ENCODE assay signal across 9 mouse cellular contexts in the genomic region with DNA sequence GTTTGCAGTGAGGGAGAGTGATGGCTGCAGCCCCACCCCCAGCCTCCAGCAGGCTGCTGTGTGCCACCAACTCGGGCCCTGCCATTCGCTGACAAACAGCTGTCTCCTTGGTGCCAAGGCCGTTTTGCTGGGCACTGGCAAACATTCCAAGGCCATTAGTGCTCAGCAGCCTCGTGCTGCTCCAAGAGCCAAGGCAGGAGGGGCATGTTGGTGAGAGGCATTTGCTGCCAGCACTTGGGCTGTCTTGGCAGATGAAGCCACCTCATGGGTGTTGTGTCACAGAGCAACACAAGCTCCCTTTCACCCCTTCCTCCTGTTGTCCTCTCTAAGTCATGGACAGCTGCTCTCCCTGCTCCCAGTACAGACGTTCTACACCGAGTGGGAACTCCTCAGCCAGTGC. TPM values are rescaled to one million over a fixed set of nuclear protein-coding genes. Genes with fewer than 3 reads are reported as not detected.
A peak's percentile ranks its signal among the peaks of the same experiment; 100 is the strongest.
DNase-seq lines count a peak whose midpoint lies in the region; ATAC-seq lines count a peak whose summit lies in the region.
"Had no signal": no experiment of that assay in that cellular context is flagged by ENCODE, and none has a peak within 500 bp of the region (broad histone marks: within the 10 kb centered on the region; RNA-seq: fewer than 3 reads in every experiment).

No protein-coding gene starts in this region.

- peak; percentile 9 to 22 for DNase-seq in lung, adult 18-20 months
- no peak for DNase-seq in lung, postnatal 25 days (ENCODE audit: low spot score)
- DNase-seq in adrenal gland, postnatal 36 days, result peak; percentile 91 to 94
- DNase-seq in layer of hippocampus, postnatal 10 days (ENCODE audit: low spot score in 2 of 2), result peak; percentile 61 to 65
- no peak for DNase-seq in embryonic facial prominence, embryonic 10.5 days (ENCODE audit: low spot score)
- DNase-seq in embryo, embryonic 10.5 days (ENCODE audit: low spot score), result no peak

- no peaks in the 10 kb centered on the region for H3K9me3 ChIP-seq in embryonic facial prominence, embryonic 10.5 days
- H3K9me3 ChIP-seq: limb, embryonic 13.5 days had no signal

- no peaks in the 10 kb centered on the region for H3K27me3 ChIP-seq in embryonic facial prominence, embryonic 10.5 days (replicated peaks; ENCODE audit: low read depth, poor library complexity, severe bottlenecking)
- H3K27me3 ChIP-seq: limb, embryonic 13.5 days had no signal

- 0 out of 2 replicates have a peak, but pooled peaks cover 5% of the 10 kb centered on the region for H3K4me1 ChIP-seq in embryonic facial prominence, embryonic 10.5 days
- H3K4me1 ChIP-seq: limb, embryonic 13.5 days had no signal

- no peak overlapping the region for H3K4me3 ChIP-seq in embryonic facial prominence, embryonic 10.5 days
- H3K4me3 ChIP-seq: limb, embryonic 13.5 days had no signal

- 84% methylated on average over 6 of the region's 6 CpGs for WGBS in embryonic facial prominence, embryonic 10.5 days

- peaks cover 39% of the 10 kb centered on the region for H3K36me3 ChIP-seq in embryonic facial prominence, embryonic 10.5 days (replicated peaks)

- 0 out of 2 replicates have a peak, but pooled peaks have one; percentile 12 for ATAC-seq in frontal cortex, adult (ENCODE audit: low TSS enrichment)
- ATAC-seq in inflammation-experienced regulatory T-cells, adult 6 months, result no peak

- H3K27ac ChIP-seq in embryonic facial prominence, embryonic 10.5 days (replicated peaks), result no peak overlapping the region
- H3K27ac ChIP-seq: limb, embryonic 13.5 days had no signal

RNA-seq across cellular contexts. Expression of gene Vstm2l, which starts 41.2 kb away (rescaled TPM):
- total RNA-seq in adrenal gland, postnatal 36 days (2021), result 1 to 10 TPM; 1.6 to 1.8 TPM
- 100 to 1,000 TPM; 186 to 200 TPM for total RNA-seq in layer of hippocampus, postnatal 10 days (2021)
- 0.21 and 0.46 TPM in 2 replicates for polyA plus RNA-seq in embryonic facial prominence, embryonic 10.5 days (2016; fragmentation: Nextera tagmentation; extraction: Ambion mirVana)
- not detected for polyA plus RNA-seq in inflammation-experienced regulatory T-cells, adult 6 months (2017; shearing (Covaris generic))
- polyA plus RNA-seq: limb, embryonic 13.5 days had no signal

Comparison
In these comparisons a context has a peak if more than half of its experiments do, and no peak if none do; other contexts are left out.
1. DNase-seq: peak in lung, adult 18-20 months (2 of 2), adrenal gland, postnatal 36 days (2 of 2) and layer of hippocampus, postnatal 10 days (2 of 2); none in lung, postnatal 25 days (single experiment), embryonic facial prominence, embryonic 10.5 days (single experiment) and embryo, embryonic 10.5 days (single experiment).
2. RNA of gene Vstm2l, which starts 41.2 kb away (total RNA-seq): 186 to 200 TPM in layer of hippocampus, postnatal 10 days; 1.6 to 1.8 TPM in adrenal gland, postnatal 36 days; every median in the first group is over 10 times any median in the second.